Mouse (Mus musculus): Measurements from ENCODE around the gene Wwp2. TPM values are rescaled to one million over a fixed set of nuclear protein-coding genes. Genes with fewer than 3 reads are reported as not detected.

Wwp2 gene
- polyA plus RNA-seq, 1 experiment from 2014 or later = 176 TPM

- no peaks in the 10 kb centered on the region for H3K9me3 ChIP-seq (ENCODE audit: control insufficient read depth, low read length)
- H3K27me3 ChIP-seq (ENCODE audit: control insufficient read depth, insufficient read depth, low read length) = no peaks in the 10 kb centered on the region
- WGBS = 63% methylated on average over 10 of the region's 10 CpGs
- DNase-seq (ENCODE audit: low spot score) (peak; percentile 66), ATAC-seq (ENCODE audit: insufficient number of reproducible peaks, low FRiP score, low TSS enrichment, low read depth) (peak; percentile 88)
- peaks cover 2% of the 10 kb centered on the region; the same call in 1 of the 2 replicates for H3K4me1 ChIP-seq (ENCODE audit: control insufficient read depth, insufficient read depth, low read length)
- peak overlapping the region; percentile 75 for H3K9ac ChIP-seq (ENCODE audit: low read length)
- peak overlapping the region; percentile 80 for H3K27ac ChIP-seq (replicated peaks; ENCODE audit: low read depth, low read length)
- H3K36me3 ChIP-seq (ENCODE audit: control insufficient read depth, insufficient read depth, low read length) = peaks cover 2% of the 10 kb centered on the region; the same call in 1 of the 2 replicates
- H3K4me2 ChIP-seq (ENCODE audit: low read depth, severe bottlenecking) = no peak overlapping the region
- H3K4me3 ChIP-seq (ENCODE audit: low read depth, low read length) = peak overlapping the region; percentile 34
Observed at GRCm38 (mm10) chr8:107544651-107545174, 108.5 kb downstream of the Wwp2 start.

- Histone ChIP-seq H3K4me2 (ENCODE audit: low read depth, severe bottlenecking) (peak overlapping the region; percentile 38), H3K4me1 (ENCODE audit: control insufficient read depth, insufficient read depth, low read length) (peaks cover 2% of the 10 kb centered on the region; the same call in 1 of the 2 replicates), H3K27me3 (ENCODE audit: control insufficient read depth, insufficient read depth, low read length) (no peaks in the 10 kb centered on the region), H3K36me3 (ENCODE audit: control insufficient read depth, insufficient read depth, low read length) (peaks cover 5% of the 10 kb centered on the region; the same call in 1 of the 2 replicates), H3K9ac (ENCODE audit: low read length) (peak overlapping the region; percentile 75), H3K27ac (replicated peaks; ENCODE audit: low read depth, low read length) (peak overlapping the region; percentile 80), H3K9me3 (ENCODE audit: control insufficient read depth, low read length) (no peaks in the 10 kb centered on the region), H3K4me3 (ENCODE audit: low read depth, low read length) (peak overlapping the region; percentile 34)
- no peak for ATAC-seq (ENCODE audit: insufficient number of reproducible peaks, low FRiP score, low TSS enrichment, low read depth)
- WGBS = 93% methylated on average over 11 of the region's 11 CpGs
- DNase-seq (ENCODE audit: low spot score) = no peak
Observed at GRCm38 (mm10) chr8:107545621-107546152, 109.5 kb downstream of the Wwp2 start.

- DNase-seq (ENCODE audit: low spot score) (no peak), ATAC-seq (ENCODE audit: insufficient number of reproducible peaks, low FRiP score, low TSS enrichment, low read depth) (no peak)
- Histone ChIP-seq H3K36me3 (ENCODE audit: control insufficient read depth, insufficient read depth, low read length) (peaks cover 5% of the 10 kb centered on the region; the same call in 1 of the 2 replicates), H3K27ac (replicated peaks; ENCODE audit: low read depth, low read length) (peak overlapping the region; percentile 80), H3K4me3 (ENCODE audit: low read depth, low read length) (peak overlapping the region; percentile 34), H3K9me3 (ENCODE audit: control insufficient read depth, low read length) (no peaks in the 10 kb centered on the region), H3K4me2 (ENCODE audit: low read depth, severe bottlenecking) (peak overlapping the region; percentile 38), H3K9ac (ENCODE audit: low read length) (peak overlapping the region; percentile 75), H3K27me3 (ENCODE audit: control insufficient read depth, insufficient read depth, low read length) (no peaks in the 10 kb centered on the region), H3K4me1 (ENCODE audit: control insufficient read depth, insufficient read depth, low read length) (peaks cover 2% of the 10 kb centered on the region; the same call in 1 of the 2 replicates)
- 92% methylated on average over 4 of the region's 4 CpGs for WGBS
Observed at GRCm38 (mm10) chr8:107546154-107546553, 110.0 kb downstream of the Wwp2 start.

- Histone ChIP-seq H3K4me3 (ENCODE audit: low read depth, low read length) (peak overlapping the region; percentile 34), H3K4me1 (ENCODE audit: control insufficient read depth, insufficient read depth, low read length) (peaks cover 2% of the 10 kb centered on the region; the same call in 1 of the 2 replicates), H3K27me3 (ENCODE audit: control insufficient read depth, insufficient read depth, low read length) (no peaks in the 10 kb centered on the region), H3K9me3 (ENCODE audit: control insufficient read depth, low read length) (no peaks in the 10 kb centered on the region), H3K27ac (replicated peaks; ENCODE audit: low read depth, low read length) (peak overlapping the region; percentile 80), H3K4me2 (ENCODE audit: low read depth, severe bottlenecking) (peak overlapping the region; percentile 38), H3K36me3 (ENCODE audit: control insufficient read depth, insufficient read depth, low read length) (peaks cover 5% of the 10 kb centered on the region; the same call in 1 of the 2 replicates), H3K9ac (ENCODE audit: low read length) (peak overlapping the region; percentile 75)
- DNase-seq (ENCODE audit: low spot score) (no peak), ATAC-seq (ENCODE audit: insufficient number of reproducible peaks, low FRiP score, low TSS enrichment, low read depth) (no peak)
- WGBS = 81% methylated on average over 8 of the region's 8 CpGs
Observed at GRCm38 (mm10) chr8:107546817-107547216, 110.7 kb downstream of the Wwp2 start.

GRCm38 (mm10) chr8:107552234-107552633, 116.1 kb downstream of the Wwp2 start:
- peak overlapping the region; percentile 11; the same call in 1 of the 2 replicates for H3K27ac ChIP-seq (replicated peaks; ENCODE audit: low read depth, low read length)
- H3K9me3 ChIP-seq (ENCODE audit: control insufficient read depth, low read length) = no peaks in the 10 kb centered on the region
- ATAC-seq (ENCODE audit: insufficient number of reproducible peaks, low FRiP score, low TSS enrichment, low read depth) (no peak), DNase-seq (ENCODE audit: low spot score) (no peak)
- no peaks in the 10 kb centered on the region for H3K27me3 ChIP-seq (ENCODE audit: control insufficient read depth, insufficient read depth, low read length)
- no peak overlapping the region for H3K9ac ChIP-seq (ENCODE audit: low read length)
- WGBS = 83% methylated on average over 6 of the region's 6 CpGs
- H3K4me3 ChIP-seq (ENCODE audit: low read depth, low read length) = no peak overlapping the region
- no peak overlapping the region; the same call in 1 of the 2 replicates for H3K4me2 ChIP-seq (ENCODE audit: low read depth, severe bottlenecking)
- H3K4me1 ChIP-seq (ENCODE audit: control insufficient read depth, insufficient read depth, low read length) = no peaks in the 10 kb centered on the region
- peaks cover 10% of the 10 kb centered on the region; the same call in 1 of the 2 replicates for H3K36me3 ChIP-seq (ENCODE audit: control insufficient read depth, insufficient read depth, low read length)

- H3K4me3 ChIP-seq (ENCODE audit: low read depth, low read length) = no peak overlapping the region
- 88% methylated on average over 10 of the region's 10 CpGs for WGBS
- no peak overlapping the region for H3K4me2 ChIP-seq (ENCODE audit: low read depth, severe bottlenecking)
- no peak overlapping the region for H3K27ac ChIP-seq (replicated peaks; ENCODE audit: low read depth, low read length)
- no peaks in the 10 kb centered on the region for H3K9me3 ChIP-seq (ENCODE audit: control insufficient read depth, low read length)
- H3K27me3 ChIP-seq (ENCODE audit: control insufficient read depth, insufficient read depth, low read length) = no peaks in the 10 kb centered on the region
- ATAC-seq (ENCODE audit: insufficient number of reproducible peaks, low FRiP score, low TSS enrichment, low read depth) = no peak
- no peaks in the 10 kb centered on the region for H3K4me1 ChIP-seq (ENCODE audit: control insufficient read depth, insufficient read depth, low read length)
- DNase-seq (ENCODE audit: low spot score) = no peak
- no peak overlapping the region for H3K9ac ChIP-seq (ENCODE audit: low read length)
- H3K36me3 ChIP-seq (ENCODE audit: control insufficient read depth, insufficient read depth, low read length) = peaks cover 4% of the 10 kb centered on the region; the same call in 1 of the 2 replicates
Observed at GRCm38 (mm10) chr8:107555231-107555630, 119.1 kb downstream of the Wwp2 start.

- no peak for DNase-seq (ENCODE audit: low spot score)
- H3K4me2 ChIP-seq (ENCODE audit: low read depth, severe bottlenecking) = no peak overlapping the region
- no peaks in the 10 kb centered on the region for H3K9me3 ChIP-seq (ENCODE audit: control insufficient read depth, low read length)
- no peak for ATAC-seq (ENCODE audit: insufficient number of reproducible peaks, low FRiP score, low TSS enrichment, low read depth)
- H3K9ac ChIP-seq (ENCODE audit: low read length) = no peak overlapping the region
- no peak overlapping the region for H3K4me3 ChIP-seq (ENCODE audit: low read depth, low read length)
- peaks cover 4% of the 10 kb centered on the region; the same call in 1 of the 2 replicates for H3K36me3 ChIP-seq (ENCODE audit: control insufficient read depth, insufficient read depth, low read length)
- H3K4me1 ChIP-seq (ENCODE audit: control insufficient read depth, insufficient read depth, low read length) = peaks cover 3% of the 10 kb centered on the region; the same call in 1 of the 2 replicates
- WGBS = 61% methylated on average over 12 of the region's 12 CpGs
- H3K27ac ChIP-seq (replicated peaks; ENCODE audit: low read depth, low read length) = no peak overlapping the region
- no peaks in the 10 kb centered on the region for H3K27me3 ChIP-seq (ENCODE audit: control insufficient read depth, insufficient read depth, low read length)
Observed at GRCm38 (mm10) chr8:107556511-107556936, 120.4 kb downstream of the Wwp2 start.

GRCm38 (mm10) chr8:107560820-107561536, 124.8 kb downstream of the Wwp2 start:
- Histone ChIP-seq H3K4me3 (ENCODE audit: low read depth, low read length) (no peak overlapping the region), H3K4me1 (ENCODE audit: control insufficient read depth, insufficient read depth, low read length) (peaks cover 3% of the 10 kb centered on the region; the same call in 1 of the 2 replicates), H3K4me2 (ENCODE audit: low read depth, severe bottlenecking) (no peak overlapping the region; the same call in 1 of the 2 replicates), H3K27ac (replicated peaks; ENCODE audit: low read depth, low read length) (peak overlapping the region; percentile 25), H3K9ac (ENCODE audit: low read length) (no peak overlapping the region), H3K36me3 (ENCODE audit: control insufficient read depth, insufficient read depth, low read length) (peaks cover 4% of the 10 kb centered on the region; the same call in 1 of the 2 replicates), H3K9me3 (ENCODE audit: control insufficient read depth, low read length) (no peaks in the 10 kb centered on the region; the same call in 1 of the 2 replicates), H3K27me3 (ENCODE audit: control insufficient read depth, insufficient read depth, low read length) (no peaks in the 10 kb centered on the region)
- DNase-seq (ENCODE audit: low spot score) (peak; percentile 54), ATAC-seq (ENCODE audit: insufficient number of reproducible peaks, low FRiP score, low TSS enrichment, low read depth) (no peak)
- WGBS = 33% methylated on average over 16 of the region's 16 CpGs

All from limb, embryonic 11.5 days (tissue).